Mouse (Mus musculus): ENCODE measurements around the gene Upk3a. TPM values are rescaled to one million over a fixed set of nuclear protein-coding genes. Genes with fewer than 3 reads are reported as not detected.

Upk3a gene
- total and polyA plus RNA-seq, 3 experiments: not detected

DNA sequence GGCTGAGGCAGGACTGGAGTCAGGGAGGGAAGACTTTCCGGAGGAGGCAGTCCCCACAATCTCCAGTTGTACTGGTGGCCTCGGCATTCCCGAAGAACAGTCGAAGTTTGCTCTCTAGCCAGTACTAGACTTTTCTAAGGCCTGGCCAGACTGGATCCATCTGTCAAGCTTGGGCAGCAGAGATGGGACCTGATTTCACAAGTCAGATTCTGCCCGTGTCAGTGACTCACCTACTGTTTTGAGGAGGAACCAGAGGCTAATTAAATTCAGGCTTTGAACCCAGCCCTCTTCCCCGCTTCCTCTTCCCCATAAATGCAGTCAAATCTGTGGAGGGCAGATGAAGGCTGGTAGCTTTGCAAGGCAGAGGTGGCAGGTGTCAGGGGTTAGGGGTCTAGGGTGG, 21.9 kb upstream of the Upk3a start:
- peaks cover 10% of the 10 kb centered on the region for H3K4me1 ChIP-seq (ENCODE audit: insufficient read depth, low read depth, low read length)
- DNase-seq (ENCODE audit: low spot score) (no peak), ATAC-seq (ENCODE audit: extremely low read depth, insufficient number of reproducible peaks, low FRiP score, poor library complexity, severe bottlenecking) (no peak)
- H3K27me3 ChIP-seq (ENCODE audit: insufficient read depth, low read length): peaks cover 11% of the 10 kb centered on the region; the same call in 1 of the 2 replicates
- no peaks in the 10 kb centered on the region for H3K9me3 ChIP-seq (replicated peaks)
- H3K36me3 ChIP-seq (replicated peaks): no peaks in the 10 kb centered on the region
- no peak for TF ChIP-seq POLR2AphosphoS5 (IDR thresholded peaks at IDR 0.05; ENCODE audit: insufficient replicate concordance, low read depth, low read length)
- TF ChIP-seq TAL1 (conservative IDR thresholded peaks at IDR 0.05; ENCODE audit: low read depth, low read length): no peak
- no peak for TF ChIP-seq GATA1 (IDR thresholded peaks at IDR 0.05; ENCODE audit: borderline replicate concordance, low read length)
- TF ChIP-seq GATA2 (IDR thresholded peaks at IDR 0.05; ENCODE audit: borderline replicate concordance, low read depth, low read length): no peak
- TF ChIP-seq CTCF (IDR thresholded peaks at IDR 0.05; ENCODE audit: low read depth, low read length): no peak
- H3K4me3 ChIP-seq (ENCODE audit: low read depth, low read length): no peak overlapping the region

DNA sequence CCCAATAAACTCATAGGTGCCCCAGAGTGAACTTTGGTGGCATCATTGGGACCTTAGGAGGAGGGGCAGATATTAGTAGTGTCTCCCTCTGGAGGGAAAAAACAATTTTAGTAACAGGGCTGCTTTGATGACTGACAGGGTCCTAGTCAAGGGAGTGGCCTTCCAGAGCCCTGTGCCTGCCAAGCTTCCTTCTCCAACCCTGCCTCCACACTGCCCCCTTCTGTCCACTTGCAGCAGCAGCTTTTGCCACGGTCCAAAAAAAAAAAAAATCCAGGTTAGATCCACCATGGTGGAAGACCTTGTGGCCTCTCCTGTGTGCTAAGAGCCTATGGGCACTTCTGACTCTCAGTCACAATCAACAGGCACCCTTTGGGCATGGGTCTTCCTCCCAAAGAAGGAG, 21.0 kb upstream of the Upk3a start:
- DNase-seq (ENCODE audit: low spot score): peak; percentile 23
- peak; percentile 58 for ATAC-seq (ENCODE audit: extremely low read depth, insufficient number of reproducible peaks, low FRiP score, poor library complexity, severe bottlenecking)
- H3K27me3 ChIP-seq (ENCODE audit: insufficient read depth, low read length): peaks cover 11% of the 10 kb centered on the region; the same call in 1 of the 2 replicates

DNA sequence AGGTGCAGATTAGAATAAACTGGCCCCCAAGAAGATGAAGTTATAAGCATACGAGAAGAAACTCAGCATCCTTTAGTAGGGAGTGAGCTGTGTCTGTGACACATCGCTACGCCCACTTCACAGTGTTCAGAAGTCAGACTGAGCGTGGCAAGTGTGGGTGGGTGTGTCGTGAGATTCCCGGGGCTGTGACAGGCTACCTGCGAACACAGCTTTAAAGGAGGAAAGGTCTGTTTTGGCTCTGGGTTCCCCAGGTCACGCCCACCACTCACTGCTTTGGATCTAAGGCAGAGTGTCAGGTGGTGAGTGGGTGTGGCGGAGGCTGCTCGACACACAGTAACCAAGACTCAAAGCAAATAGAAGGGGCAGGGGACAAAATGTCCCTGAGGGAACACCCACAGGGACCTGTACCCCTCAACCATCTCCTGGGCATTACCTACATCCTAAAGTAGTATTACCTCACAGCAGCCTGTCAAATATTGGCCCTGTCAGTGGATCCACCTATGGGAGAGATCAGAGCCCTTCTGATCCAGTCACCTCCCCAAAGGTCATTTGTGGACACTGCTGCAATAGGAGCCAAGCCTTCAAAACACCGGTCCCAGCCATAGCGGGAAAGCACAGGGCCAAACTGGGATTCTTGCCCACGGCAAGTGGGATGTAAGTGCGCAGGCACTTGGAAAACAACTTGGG, 19.0 kb upstream of the Upk3a start:
- H3K36me3 ChIP-seq (replicated peaks): no peaks in the 10 kb centered on the region
- no peak for DNase-seq (ENCODE audit: low spot score)
- H3K4me3 ChIP-seq (ENCODE audit: low read depth, low read length): no peak overlapping the region
- H3K9me3 ChIP-seq (replicated peaks): no peaks in the 10 kb centered on the region
- TF ChIP-seq CTCF (IDR thresholded peaks at IDR 0.05; ENCODE audit: low read depth, low read length): no peak
- no peak for TF ChIP-seq GATA2 (IDR thresholded peaks at IDR 0.05; ENCODE audit: borderline replicate concordance, low read depth, low read length)
- TF ChIP-seq POLR2AphosphoS5 (IDR thresholded peaks at IDR 0.05; ENCODE audit: insufficient replicate concordance, low read depth, low read length): no peak
- no peak for TF ChIP-seq GATA1 (IDR thresholded peaks at IDR 0.05; ENCODE audit: borderline replicate concordance, low read length)
- TF ChIP-seq TAL1 (conservative IDR thresholded peaks at IDR 0.05; ENCODE audit: low read depth, low read length): no peak
- H3K4me1 ChIP-seq (ENCODE audit: insufficient read depth, low read depth, low read length): peaks cover 10% of the 10 kb centered on the region
- no peak for ATAC-seq (ENCODE audit: extremely low read depth, insufficient number of reproducible peaks, low FRiP score, poor library complexity, severe bottlenecking)
- H3K27me3 ChIP-seq (ENCODE audit: insufficient read depth, low read length): peaks cover 11% of the 10 kb centered on the region; the same call in 1 of the 2 replicates

More for the DNA sequence above, 21.0 kb upstream of the Upk3a start:
- Histone ChIP-seq H3K36me3 (replicated peaks) (no peaks in the 10 kb centered on the region), H3K4me1 (ENCODE audit: insufficient read depth, low read depth, low read length) (peaks cover 10% of the 10 kb centered on the region), H3K4me3 (ENCODE audit: low read depth, low read length) (no peak overlapping the region), H3K9me3 (replicated peaks) (no peaks in the 10 kb centered on the region)
- TF ChIP-seq GATA1 (IDR thresholded peaks at IDR 0.05; ENCODE audit: borderline replicate concordance, low read length): no peak
- peak; percentile 56 for TF ChIP-seq CTCF (IDR thresholded peaks at IDR 0.05; ENCODE audit: low read depth, low read length)
- no peak for TF ChIP-seq TAL1 (conservative IDR thresholded peaks at IDR 0.05; ENCODE audit: low read depth, low read length)

DNA sequence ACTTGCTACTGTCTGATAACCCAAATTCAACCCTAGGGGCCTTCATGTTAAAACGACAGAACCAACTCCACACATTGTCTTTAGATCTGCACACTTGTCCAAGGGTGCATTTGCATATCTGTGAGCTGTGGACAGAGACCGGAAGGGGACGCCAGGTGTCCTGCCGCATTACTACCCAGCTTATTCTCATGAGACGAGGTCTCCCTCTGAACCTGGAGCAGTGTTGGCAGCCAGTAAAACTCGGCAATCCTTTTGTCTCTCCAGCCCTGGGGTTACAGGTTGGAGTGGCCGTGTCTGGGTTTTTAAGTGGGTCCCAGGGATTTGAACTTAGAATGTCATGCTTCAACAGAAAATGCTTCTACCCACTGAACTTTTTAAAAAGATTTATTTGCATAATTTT, 17.0 kb upstream of the Upk3a start:
- Histone ChIP-seq H3K4me3 (ENCODE audit: low read depth, low read length) (no peak overlapping the region), H3K4me1 (ENCODE audit: insufficient read depth, low read depth, low read length) (peaks cover 4% of the 10 kb centered on the region), H3K9me3 (replicated peaks) (no peaks in the 10 kb centered on the region), H3K36me3 (replicated peaks) (no peaks in the 10 kb centered on the region), H3K27me3 (ENCODE audit: insufficient read depth, low read length) (peaks cover 9% of the 10 kb centered on the region; the same call in 1 of the 2 replicates)
- ATAC-seq (ENCODE audit: extremely low read depth, insufficient number of reproducible peaks, low FRiP score, poor library complexity, severe bottlenecking) (no peak), DNase-seq (ENCODE audit: low spot score) (no peak)
- no peak for TF ChIP-seq POLR2AphosphoS5 (IDR thresholded peaks at IDR 0.05; ENCODE audit: insufficient replicate concordance, low read depth, low read length)
- no peak for TF ChIP-seq CTCF (IDR thresholded peaks at IDR 0.05; ENCODE audit: low read depth, low read length)
- TF ChIP-seq GATA2 (IDR thresholded peaks at IDR 0.05; ENCODE audit: borderline replicate concordance, low read depth, low read length): no peak
- TF ChIP-seq GATA1 (IDR thresholded peaks at IDR 0.05; ENCODE audit: borderline replicate concordance, low read length): no peak
- TF ChIP-seq TAL1 (conservative IDR thresholded peaks at IDR 0.05; ENCODE audit: low read depth, low read length): no peak

DNA sequence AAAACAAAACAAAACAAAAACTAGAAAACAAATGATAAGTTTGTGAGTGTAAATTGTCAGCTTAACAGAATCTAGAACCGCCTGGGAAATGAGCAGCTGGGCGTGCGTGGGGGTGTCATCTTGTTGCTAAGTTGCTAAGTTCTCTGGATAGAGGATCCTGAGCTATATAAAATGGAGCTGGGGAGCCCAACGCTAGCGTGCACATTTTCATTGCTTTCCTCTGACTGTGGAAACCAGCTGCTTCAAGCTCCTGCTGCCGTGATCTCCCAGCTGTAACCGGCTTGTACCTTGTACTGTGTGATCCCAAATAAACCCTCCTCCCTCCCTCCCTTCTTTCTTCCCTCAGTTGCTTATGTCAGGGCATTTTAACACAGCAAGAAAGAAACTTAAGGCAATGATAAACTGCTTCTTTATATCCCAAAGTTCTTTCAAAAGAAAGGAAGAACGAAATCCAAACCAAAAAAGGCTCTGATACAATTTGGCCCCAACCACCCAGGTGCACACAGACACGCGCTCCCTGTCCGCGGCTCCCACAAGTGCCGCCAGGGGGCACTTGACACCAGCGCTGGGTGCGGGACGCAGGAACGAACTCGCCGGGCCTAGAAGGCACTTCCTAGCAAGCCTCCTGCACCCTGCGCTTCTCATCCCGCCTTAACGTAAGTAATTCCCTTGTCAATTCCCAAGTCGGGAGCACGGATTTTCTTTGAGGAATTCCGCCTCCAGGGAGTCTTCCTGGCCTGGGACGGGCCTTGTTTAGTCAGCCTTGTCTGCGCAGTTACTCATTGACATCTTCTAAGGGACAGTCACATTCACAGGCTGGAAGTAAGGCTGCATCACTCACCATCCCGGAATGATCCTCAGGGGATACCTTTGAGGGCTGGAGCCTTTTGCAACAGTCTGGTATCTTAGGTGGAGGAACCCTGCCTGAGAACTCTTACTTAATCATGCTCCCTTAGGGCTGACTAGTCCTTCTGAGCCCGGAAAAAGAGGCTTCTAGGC, 15.7 kb upstream of the Upk3a start:
- DNase-seq (ENCODE audit: low spot score): peak; percentile 53

DNA sequence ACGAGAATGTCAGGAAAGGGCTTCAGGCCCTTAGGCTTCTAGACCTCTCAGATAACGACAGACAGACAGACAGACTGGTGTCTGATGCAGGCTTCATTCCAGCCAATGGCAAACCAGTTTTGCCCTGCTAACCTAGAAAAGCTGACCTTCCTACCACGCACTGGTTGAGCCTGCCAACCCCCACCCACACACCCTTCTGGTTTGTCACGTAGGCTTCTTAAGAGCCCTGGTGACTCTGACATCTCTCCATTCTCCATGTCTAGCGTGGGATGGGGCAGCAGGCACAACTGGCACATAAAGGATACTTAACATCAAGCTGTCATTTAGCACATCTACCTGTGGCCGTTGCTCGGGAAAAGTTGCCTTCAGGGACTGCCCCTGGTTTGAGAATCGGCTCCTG, 7.3 kb upstream of the Upk3a start:
- Histone ChIP-seq H3K9me3 (replicated peaks) (no peaks in the 10 kb centered on the region), H3K4me3 (ENCODE audit: low read depth, low read length) (no peak overlapping the region), H3K36me3 (replicated peaks) (no peaks in the 10 kb centered on the region), H3K4me1 (ENCODE audit: insufficient read depth, low read depth, low read length) (no peaks in the 10 kb centered on the region), H3K27me3 (ENCODE audit: insufficient read depth, low read length) (0 out of 2 replicates have a peak, but pooled peaks cover 5% of the 10 kb centered on the region)
- ATAC-seq (ENCODE audit: extremely low read depth, insufficient number of reproducible peaks, low FRiP score, poor library complexity, severe bottlenecking) (no peak), DNase-seq (ENCODE audit: low spot score) (no peak)
- TF ChIP-seq POLR2AphosphoS5 (IDR thresholded peaks at IDR 0.05; ENCODE audit: insufficient replicate concordance, low read depth, low read length): no peak

More for the DNA sequence above, 15.7 kb upstream of the Upk3a start:
- Histone ChIP-seq H3K4me3 (ENCODE audit: low read depth, low read length) (no peak overlapping the region), H3K4me1 (ENCODE audit: insufficient read depth, low read depth, low read length) (no peaks in the 10 kb centered on the region), H3K9me3 (replicated peaks) (no peaks in the 10 kb centered on the region), H3K27me3 (ENCODE audit: insufficient read depth, low read length) (peaks cover 7% of the 10 kb centered on the region; the same call in 1 of the 2 replicates), H3K36me3 (replicated peaks) (no peaks in the 10 kb centered on the region)
- no peak for TF ChIP-seq GATA1 (IDR thresholded peaks at IDR 0.05; ENCODE audit: borderline replicate concordance, low read length)
- no peak for TF ChIP-seq POLR2AphosphoS5 (IDR thresholded peaks at IDR 0.05; ENCODE audit: insufficient replicate concordance, low read depth, low read length)
- no peak for TF ChIP-seq TAL1 (conservative IDR thresholded peaks at IDR 0.05; ENCODE audit: low read depth, low read length)
- TF ChIP-seq GATA2 (IDR thresholded peaks at IDR 0.05; ENCODE audit: borderline replicate concordance, low read depth, low read length): no peak
- peak; percentile 68 for TF ChIP-seq CTCF (IDR thresholded peaks at IDR 0.05; ENCODE audit: low read depth, low read length)
- ATAC-seq (ENCODE audit: extremely low read depth, insufficient number of reproducible peaks, low FRiP score, poor library complexity, severe bottlenecking): peak; percentile 68
